Mouse (Mus musculus): ENCODE measurements around the gene Eda. TPM values are rescaled to one million over a fixed set of nuclear protein-coding genes. Genes with fewer than 3 reads are reported as not detected.

Eda gene
- total and polyA plus RNA-seq, 3 experiments: 2.0 to 3.6 TPM; not detected in 1

- DNase-seq (ENCODE audit: low read depth, low spot score): no peak
- Histone ChIP-seq H3K79me2 (ENCODE audit: control insufficient read depth, insufficient read depth, low read length, poor library complexity) (no peaks in the 10 kb centered on the region), H3K27ac (ENCODE audit: control insufficient read depth, low read depth, low read length) (no peak overlapping the region), H3K27me3 (ENCODE audit: control insufficient read depth in 1 of 2, insufficient read depth in 2 of 2, low read length in 2 of 2) (no peaks in the 10 kb centered on the region), H3K4me1 (ENCODE audit: control insufficient read depth in 1 of 2, insufficient read depth in 2 of 2, low read length in 2 of 2) (no peaks in the 10 kb centered on the region), H3K9me3 (replicated peaks; ENCODE audit: insufficient read depth, low read length) (no peaks in the 10 kb centered on the region), H3K4me3 (ENCODE audit: control insufficient read depth in 1 of 2, insufficient read depth in 1 of 2, low read depth in 2 of 2, low read length in 2 of 2) (no peak overlapping the region), H3K9ac (ENCODE audit: control insufficient read depth, low read depth, low read length, poor library complexity, severe bottlenecking) (no peak overlapping the region), H3K36me3 (ENCODE audit: control insufficient read depth in 1 of 2, insufficient read depth in 2 of 2, low read length in 2 of 2) (no peaks in the 10 kb centered on the region)
- TF ChIP-seq USF2 (IDR thresholded peaks at IDR 0.05; ENCODE audit: borderline replicate concordance in 1 of 2, insufficient read depth in 1 of 2, low read depth in 1 of 2, low read length in 2 of 2) (no peak), BHLHE40 (IDR thresholded peaks at IDR 0.05; ENCODE audit: borderline replicate concordance, low read depth, low read length) (no peak), CHD2 (IDR thresholded peaks at IDR 0.05; ENCODE audit: low read length) (no peak), TCF12 (IDR thresholded peaks at IDR 0.05; ENCODE audit: low read depth, low read length) (no peak), GABPA (IDR thresholded peaks at IDR 0.05; ENCODE audit: low read depth, low read length) (no peak), SIN3A (IDR thresholded peaks at IDR 0.05; ENCODE audit: low read length) (no peak), EP300 (IDR thresholded peaks at IDR 0.05; ENCODE audit: low read depth in 1 of 2, low read length in 2 of 2) (no peak), CTCF (IDR thresholded peaks at IDR 0.05 in 2 of 3, conservative IDR thresholded peaks at IDR 0.05 in 1 of 3; ENCODE audit: control insufficient read depth in 1 of 3, insufficient read depth in 1 of 3, low read depth in 2 of 3, low read length in 3 of 3, poor library complexity in 1 of 3, severe bottlenecking in 1 of 3) (no peak), TBP (IDR thresholded peaks at IDR 0.05; ENCODE audit: low read depth, low read length) (no peak), UBTF (IDR thresholded peaks at IDR 0.05; ENCODE audit: borderline replicate concordance, insufficient read depth, low read depth, low read length) (no peak), ETS1 (IDR thresholded peaks at IDR 0.05; ENCODE audit: low read depth, low read length) (no peak), ELF1 (IDR thresholded peaks at IDR 0.05; ENCODE audit: low read depth, low read length) (no peak), ZC3H11A (IDR thresholded peaks at IDR 0.05; ENCODE audit: low read depth, low read length) (no peak), POLR2AphosphoS2 (IDR thresholded peaks at IDR 0.05; ENCODE audit: low read length) (no peak), MXI1 (IDR thresholded peaks at IDR 0.05; ENCODE audit: low read depth, low read length) (no peak), ZNF384 (IDR thresholded peaks at IDR 0.05; ENCODE audit: low read depth, low read length) (no peak), NELFE (IDR thresholded peaks at IDR 0.05; ENCODE audit: low read depth, low read length) (no peak), MAFK (IDR thresholded peaks at IDR 0.05; ENCODE audit: borderline replicate concordance, low read depth, low read length) (no peak)
Measured at GRCm38 (mm10) chrX:100443532-100443931, 468.1 kb downstream of the Eda start.

Other genes starting within 250 kb of the Eda start
- not detected in 2 replicates for gene Tmem28, start 154.6 kb upstream of the Eda start, total RNA-seq (2012; rRNA removed)
- not detected for gene Tmem28, start 154.6 kb upstream of the Eda start, polyA plus RNA-seq (2012; ENCODE audit: insufficient read depth in 1 of 2, insufficient read length in 2 of 2, low read depth in 1 of 2, low replicate concordance in 2 of 2, missing spikeins in 1 of 2)

All from MEL (cell line).